Mouse (Mus musculus) gastrocnemius, postnatal 4 days (tissue): ENCODE results near the gene Veph1. TPM values are rescaled to one million over a fixed set of nuclear protein-coding genes. Genes with fewer than 3 reads are reported as not detected.

Source experiments
- DNase-seq, 2 experiments: peaks; one replicate each; pipeline ENCODE4 v3.0.0; 2021 to 2022; ENCODE audit warnings: low spot score in 2 of 2, mixed read lengths in 2 of 2
- total RNA-seq, 2 experiments: library from RNA; stranded (reverse); gene quantifications; 2 replicates each; pipeline ENCODE4 v1.2.3; 2021

Veph1 gene
- total RNA-seq, 2 experiments from 2014 or later: 0.05 TPM; not detected in 1

DNA sequence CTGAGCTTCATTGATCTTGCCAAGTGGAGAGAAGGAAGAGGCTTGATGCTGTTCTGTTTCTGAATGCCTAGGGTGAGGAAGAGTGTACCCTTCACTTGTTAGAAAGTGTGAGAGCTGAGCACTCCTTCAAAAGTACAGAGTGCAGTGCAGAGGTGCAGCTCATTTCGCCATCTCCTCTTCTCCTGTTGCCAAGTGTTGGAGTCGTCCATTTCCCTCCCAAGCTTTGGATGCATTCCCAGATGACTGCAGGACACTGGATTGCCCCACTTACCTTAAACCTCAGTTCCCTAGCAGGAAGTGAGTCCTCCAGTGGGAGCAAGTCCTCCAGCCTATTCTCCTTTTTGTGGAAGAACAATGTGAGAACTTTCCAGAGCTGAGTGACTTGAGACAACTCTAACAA lies 263.3 kb downstream of the Veph1 start:
- DNase-seq: no peak

GRCm38 (mm10) chr3:66025454-66025853 lies 271.2 kb downstream of the Veph1 start:
- no peak for DNase-seq

DNA sequence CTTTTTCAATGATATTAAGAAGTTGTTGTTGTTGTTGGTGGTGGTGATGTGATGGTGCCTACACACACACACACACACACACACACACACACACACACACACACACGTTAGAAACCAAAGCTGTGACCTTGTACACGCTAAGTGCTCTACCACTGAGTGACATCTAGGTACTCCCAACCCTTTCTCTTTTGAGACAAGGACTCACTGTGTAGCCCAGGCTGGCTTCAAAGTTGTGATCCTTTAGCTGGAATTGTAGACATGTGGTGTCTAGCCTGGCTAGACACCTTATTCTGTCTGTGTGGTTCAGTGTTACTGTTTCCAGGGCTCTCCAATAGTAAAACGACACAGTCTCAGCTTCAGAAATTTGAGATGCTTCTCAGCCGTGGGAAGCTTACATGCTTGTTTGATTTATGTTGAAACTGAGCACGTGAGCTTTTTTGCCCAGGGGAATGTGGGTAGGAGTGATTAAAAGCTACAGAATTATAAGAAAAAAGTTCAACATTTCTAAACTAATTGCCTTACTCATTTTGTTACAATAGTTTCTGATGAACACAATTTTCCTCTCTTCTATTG lies 272.3 kb downstream of the Veph1 start:
- no peak for DNase-seq

- DNase-seq: no peak
These were observed 277.5 kb downstream of the Veph1 start for GRCm38 (mm10) chr3:66019171-66019570.

DNA sequence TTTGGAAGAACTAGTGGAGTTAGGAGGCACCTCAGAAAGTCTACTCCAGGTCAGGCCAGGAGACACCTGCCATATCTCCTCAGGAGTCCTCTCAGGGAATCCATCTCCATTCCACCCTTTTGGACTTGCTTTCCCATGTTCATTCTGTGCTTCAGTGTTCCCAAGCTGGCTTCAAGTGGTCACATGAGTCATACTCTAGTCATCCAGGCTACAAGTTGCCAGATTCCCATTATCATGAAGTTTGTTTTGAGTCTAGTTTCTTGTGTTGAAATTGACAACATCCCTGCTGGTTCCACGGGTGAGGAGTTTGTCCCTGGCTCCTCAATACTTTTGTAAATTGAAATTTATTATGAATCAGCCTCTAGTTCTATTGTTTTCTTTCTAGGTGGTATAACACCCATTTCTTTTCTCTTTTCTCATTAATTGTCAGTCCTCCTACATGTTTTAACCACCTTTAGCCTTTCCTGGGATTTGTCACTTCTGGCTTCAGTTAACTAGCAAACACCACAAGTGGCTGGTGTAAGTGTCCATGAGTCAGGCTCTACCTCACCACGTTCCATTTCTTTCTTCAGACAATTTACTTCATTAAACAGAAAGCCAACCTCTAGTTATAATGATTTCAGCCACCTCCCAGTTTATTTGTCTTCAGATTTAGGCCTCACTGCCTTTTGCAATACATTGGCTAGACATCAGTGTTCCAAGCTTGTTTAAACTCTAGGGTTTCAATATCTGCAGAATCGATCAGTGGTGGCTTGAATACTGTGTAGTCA lies 288.8 kb downstream of the Veph1 start:
- no peak for DNase-seq

DNA sequence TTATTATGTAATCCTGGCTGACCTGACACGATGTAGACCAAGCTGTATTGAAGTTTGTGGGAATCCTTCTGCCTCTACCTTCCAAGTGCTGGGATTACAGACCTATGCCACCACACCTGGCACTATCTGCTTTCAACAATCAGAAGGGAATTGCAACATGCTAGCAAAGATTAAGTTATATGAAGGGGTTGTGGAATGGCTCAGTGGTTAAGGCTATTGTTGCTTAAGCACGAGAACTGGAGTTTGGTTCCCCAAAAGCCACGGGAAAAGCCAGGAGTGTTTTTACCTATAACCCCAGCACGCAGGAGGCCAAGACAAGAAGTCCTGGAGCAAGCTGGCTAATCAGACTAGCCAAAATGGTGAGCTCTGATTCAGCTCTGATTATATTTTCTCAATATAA lies 291.6 kb downstream of the Veph1 start:
- DNase-seq: no peak

DNA sequence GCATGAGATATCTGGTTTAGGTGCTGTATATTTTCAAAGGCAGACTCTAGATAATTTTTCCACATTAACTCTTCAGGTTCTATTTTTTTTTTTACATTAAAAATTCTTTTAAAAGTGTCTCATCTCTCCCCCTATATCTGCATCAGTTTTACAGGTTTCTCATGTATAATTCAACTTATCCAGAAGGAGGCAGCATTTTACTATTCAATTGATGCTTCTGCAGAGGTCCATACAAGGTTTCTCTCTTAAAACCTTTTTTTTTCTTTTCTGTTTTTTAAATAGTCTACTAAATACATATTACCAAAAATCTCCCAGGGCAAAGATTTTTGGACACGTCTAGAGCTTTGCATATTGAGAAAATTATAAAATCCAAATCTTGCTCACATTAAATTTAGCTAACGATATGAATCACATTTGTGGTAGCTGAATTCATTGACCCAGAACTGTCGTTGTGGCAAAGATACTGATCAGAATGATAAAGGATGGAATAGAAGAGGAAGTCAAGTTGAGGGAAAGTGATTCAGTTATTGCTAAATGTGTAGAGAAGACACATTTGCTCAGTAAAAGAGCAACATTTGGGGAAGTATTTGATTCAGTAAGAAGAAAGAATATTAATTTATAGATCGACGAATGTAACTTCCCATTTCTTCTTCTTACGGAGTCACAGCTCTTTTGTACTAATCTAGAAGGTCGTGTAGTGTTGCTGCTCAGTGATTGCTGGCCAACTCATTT lies 292.3 kb downstream of the Veph1 start:
- DNase-seq: no peak

Other genes with a start within 250 kb of the Veph1 start
- 10 to 100 TPM in 1 of 2 experiments, 1 to 10 TPM in 1; 7.9 to 10.8 TPM for gene Ptx3, start 76.9 kb downstream of the Veph1 start, total RNA-seq